Mouse (Mus musculus) spleen, adult 2 months (tissue): Measurements from ENCODE around the gene Pdzk1ip1.

ENCODE experiments used
- CTCF ChIP-seq: fragments of 200-500 bp; IDR thresholded peaks from 2 replicates; pipeline ENCODE4 v1.5.1; 2011; ENCODE audit warnings: mild to moderate bottlenecking, inconsistent platforms; ENCODE audit not compliant: insufficient read depth, insufficient read length, insufficient replicate concordance; ENCODE audit errors: extremely low read depth
- POLR2A ChIP-seq: fragments of 200-500 bp; IDR thresholded peaks from 2 replicates; pipeline ENCODE4 v1.6.1; 2011; ENCODE audit warnings: low read depth, low read length, inconsistent platforms

DNA sequence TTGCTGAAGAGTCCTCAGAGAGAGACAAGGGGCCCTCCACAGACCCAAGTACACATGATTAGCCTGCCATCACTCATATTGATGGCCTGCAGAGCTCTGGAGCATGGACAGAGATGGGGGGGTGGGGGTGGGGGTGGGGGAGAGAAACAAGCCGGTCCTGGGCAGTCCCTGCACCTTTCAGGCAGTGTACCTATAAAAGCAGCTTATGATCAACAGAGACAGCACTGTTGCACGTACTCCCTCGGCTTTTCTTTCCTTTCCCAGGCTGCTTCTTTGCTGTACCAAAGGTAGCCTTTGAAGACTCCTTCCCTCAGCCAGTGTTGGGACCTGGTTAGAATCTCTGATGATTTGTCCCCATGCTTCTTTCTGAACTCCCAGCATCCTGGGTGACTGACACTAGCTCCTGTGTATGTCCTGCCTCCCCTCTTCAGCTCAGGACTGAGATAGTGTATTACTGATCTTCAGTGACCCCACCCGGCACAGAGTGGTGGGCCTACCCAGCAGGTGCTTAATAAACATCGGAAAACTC, 8.6 kb upstream of the Pdzk1ip1 start:
- TF ChIP-seq POLR2A (no peak), CTCF (no peak)
